Mouse (Mus musculus): ENCODE data around the gene Arl14. TPM values are rescaled to one million over a fixed set of nuclear protein-coding genes. Genes with fewer than 3 reads are reported as not detected.
"Not testable (repeated sequence)": the region's sequence is repeated elsewhere in the genome, so short reads cannot be mapped to it uniquely, and the experiment has no call there.

Arl14 gene
- polyA plus RNA-seq, 1 experiment from 2014 or later: 11.4 TPM

DNA sequence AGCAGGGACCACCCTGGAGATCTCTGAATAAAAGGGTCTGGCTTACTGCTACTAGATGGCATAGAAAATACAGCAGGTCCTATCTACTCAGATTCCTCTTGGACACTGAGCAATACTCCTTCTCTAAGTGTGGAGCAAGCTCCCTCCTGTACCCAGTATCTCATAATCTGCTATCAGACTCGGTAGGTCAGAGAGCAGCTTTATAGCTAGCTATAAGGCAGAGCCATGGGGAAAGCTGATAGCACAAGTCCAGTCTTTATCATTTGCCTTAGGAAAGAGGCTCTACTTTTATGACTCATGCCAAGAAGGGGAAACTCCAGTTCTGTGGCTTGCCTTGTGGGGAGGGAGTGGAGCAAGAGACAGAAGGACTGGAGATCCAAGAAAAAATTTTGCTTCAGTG is 18.8 kb downstream of the Arl14 start:
- H3K27ac ChIP-seq: no peak overlapping the region
- no peaks in the 10 kb centered on the region for H3K27me3 ChIP-seq (replicated peaks)
- ATAC-seq (ENCODE audit: insufficient read depth, low FRiP score, low read depth): no peak
- no peaks in the 10 kb centered on the region for H3K9me3 ChIP-seq
- no peaks in the 10 kb centered on the region for H3K4me1 ChIP-seq
- H3K4me2 ChIP-seq: no peak overlapping the region
- no peaks in the 10 kb centered on the region for H3K36me3 ChIP-seq
- WGBS: 68% methylated on average over 1 of the region's 1 CpGs
- no peak overlapping the region for H3K4me3 ChIP-seq (replicated peaks)
- H3K9ac ChIP-seq: no peak overlapping the region

DNA sequence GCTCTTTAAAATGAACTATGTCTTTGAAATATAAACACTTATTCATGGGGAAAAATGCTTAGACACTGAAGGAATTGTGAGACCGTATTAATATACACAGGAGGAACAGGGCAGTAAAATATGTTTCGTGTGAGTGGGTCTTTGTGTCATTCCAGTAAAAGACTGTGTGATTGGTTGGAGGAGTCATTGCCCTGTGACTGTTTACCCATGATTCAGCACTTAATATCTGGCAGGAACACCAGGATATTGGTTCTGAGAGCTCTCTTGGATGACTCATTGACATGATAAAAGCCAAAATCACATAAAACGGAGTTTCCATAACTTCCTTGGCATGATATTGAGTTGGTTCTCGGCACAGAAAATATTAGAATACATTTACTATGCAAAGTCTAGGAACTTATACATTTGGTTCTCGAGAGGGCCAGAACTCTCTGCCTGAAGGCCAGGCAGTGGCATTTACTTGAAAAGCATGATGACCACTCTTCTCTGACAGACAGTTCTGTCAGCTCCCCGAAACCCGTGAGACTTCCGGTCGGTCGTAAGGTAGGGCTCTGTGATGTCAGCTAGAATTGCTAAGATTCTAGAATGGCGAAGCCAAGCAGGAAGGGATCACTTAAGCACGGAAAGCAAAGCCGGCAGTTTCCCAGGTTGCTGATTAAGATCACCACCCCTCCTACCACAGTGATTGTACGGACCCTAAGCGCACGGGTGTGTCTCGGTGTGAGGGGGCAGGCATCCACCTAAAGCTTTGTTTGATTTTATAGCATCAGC is 31.1 kb downstream of the Arl14 start:
- no peak for ATAC-seq (ENCODE audit: insufficient read depth, low FRiP score, low read depth)
- H3K27ac ChIP-seq: no peak overlapping the region
- H3K9me3 ChIP-seq: no peaks in the 10 kb centered on the region
- no peaks in the 10 kb centered on the region for H3K4me1 ChIP-seq
- H3K4me2 ChIP-seq: no peak overlapping the region
- no peak overlapping the region for H3K4me3 ChIP-seq (replicated peaks)
- no peaks in the 10 kb centered on the region for H3K36me3 ChIP-seq
- 77% methylated on average over 17 of the region's 17 CpGs for WGBS
- no peak overlapping the region for H3K9ac ChIP-seq
- no peaks in the 10 kb centered on the region for H3K27me3 ChIP-seq (replicated peaks)

DNA sequence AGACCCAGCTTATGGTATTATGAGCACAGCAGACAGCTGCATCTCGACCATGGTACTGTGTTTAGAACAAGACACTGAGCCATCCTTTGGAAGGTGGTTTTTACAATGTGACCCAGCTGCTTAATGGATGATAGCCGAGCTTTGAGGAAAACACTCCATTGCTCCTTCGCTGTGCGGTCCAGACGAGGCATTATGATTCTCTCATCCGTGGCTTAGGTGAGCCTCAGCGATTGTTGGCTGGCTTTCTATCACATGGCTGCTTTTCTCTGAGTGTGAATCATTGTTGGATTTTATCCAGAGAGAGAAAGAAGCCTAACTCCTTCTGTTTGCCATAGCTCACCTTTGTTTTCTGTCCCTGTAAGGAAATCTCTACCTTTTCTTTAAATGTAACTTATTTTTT is 32.5 kb downstream of the Arl14 start:
- H3K27me3 ChIP-seq (replicated peaks): no peaks in the 10 kb centered on the region
- WGBS: 61% methylated on average over 7 of the region's 7 CpGs
- no peak overlapping the region for H3K9ac ChIP-seq
- H3K4me3 ChIP-seq (replicated peaks): no peak overlapping the region
- H3K36me3 ChIP-seq: no peaks in the 10 kb centered on the region
- ATAC-seq (ENCODE audit: insufficient read depth, low FRiP score, low read depth): no peak
- no peaks in the 10 kb centered on the region for H3K4me1 ChIP-seq
- H3K4me2 ChIP-seq: no peak overlapping the region
- no peak overlapping the region for H3K27ac ChIP-seq
- H3K9me3 ChIP-seq: no peaks in the 10 kb centered on the region

DNA sequence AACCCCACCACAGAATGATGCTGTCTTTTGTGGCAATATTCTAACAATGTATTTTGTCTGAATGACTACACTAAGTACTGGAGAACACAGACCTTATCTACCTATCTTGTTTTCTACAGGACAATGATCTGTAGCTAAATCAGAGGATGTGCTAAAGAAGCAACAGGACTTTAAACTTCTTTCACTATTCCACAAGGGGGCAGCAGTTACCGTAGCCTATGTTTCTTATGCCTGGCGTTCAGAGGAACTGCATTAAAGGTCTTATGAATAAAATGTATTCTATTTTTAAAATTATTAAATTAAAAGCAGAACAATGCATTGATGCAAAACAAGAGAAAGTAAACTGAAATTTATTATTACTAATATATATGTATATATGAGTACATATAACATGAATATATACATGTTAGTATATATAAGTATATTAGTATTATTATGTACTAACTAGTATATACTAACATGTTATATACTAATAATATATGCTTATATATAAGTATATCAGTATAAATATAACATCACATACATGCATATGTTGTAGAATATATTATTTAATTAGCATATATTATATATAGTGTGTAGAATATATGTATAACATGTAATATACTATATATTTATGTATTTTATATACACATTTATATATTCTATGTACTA is 35.0 kb downstream of the Arl14 start:
- Histone ChIP-seq H3K4me1 (no peaks in the 10 kb centered on the region), H3K27me3 (replicated peaks) (no peaks in the 10 kb centered on the region), H3K9ac (no peak overlapping the region), H3K4me2 (no peak overlapping the region), H3K36me3 (no peaks in the 10 kb centered on the region), H3K27ac (no peak overlapping the region), H3K9me3 (no peaks in the 10 kb centered on the region), H3K4me3 (replicated peaks) (no peak overlapping the region)
- 4% methylated on average over 2 of the region's 2 CpGs for WGBS
- ATAC-seq (ENCODE audit: insufficient read depth, low FRiP score, low read depth): no peak

DNA sequence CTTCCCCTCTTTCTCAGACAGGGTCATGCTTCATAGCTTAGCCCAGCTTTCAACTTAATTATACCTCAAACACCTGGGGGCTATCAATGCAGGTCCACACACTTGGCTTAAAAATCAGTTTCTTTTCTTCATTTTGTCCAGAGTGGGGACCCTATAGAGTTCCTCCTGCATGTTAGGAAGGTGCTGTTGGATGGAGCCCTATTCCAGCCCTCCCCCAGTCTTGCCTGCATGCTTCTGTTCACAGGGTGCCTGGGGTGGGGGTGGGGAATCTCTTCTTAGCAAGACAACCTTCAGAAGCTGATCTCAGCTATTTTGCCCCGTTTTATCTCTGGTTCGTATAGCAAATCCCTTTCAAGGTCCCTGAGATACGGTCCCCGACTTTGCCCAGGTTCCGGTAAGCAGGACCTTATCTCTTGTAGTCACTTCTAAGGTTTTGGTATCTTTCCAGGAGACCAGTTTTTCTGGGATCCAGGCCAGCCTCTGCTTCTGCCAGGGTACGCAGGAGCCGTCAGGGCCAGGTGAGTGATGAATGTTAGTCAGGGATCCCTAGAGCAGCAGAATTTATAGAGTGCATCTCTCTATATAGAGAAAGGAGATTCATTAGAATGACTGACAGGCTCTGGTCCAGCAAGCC is 40.9 kb downstream of the Arl14 start:
- Histone ChIP-seq H3K27me3 (replicated peaks) (no peaks in the 10 kb centered on the region), H3K9me3 (no peaks in the 10 kb centered on the region), H3K4me3 (replicated peaks) (no peak overlapping the region), H3K4me2 (no peak overlapping the region), H3K4me1 (no peaks in the 10 kb centered on the region), H3K27ac (no peak overlapping the region), H3K36me3 (no peaks in the 10 kb centered on the region), H3K9ac (no peak overlapping the region)
- 63% methylated on average over 7 of the region's 7 CpGs for WGBS
- ATAC-seq (ENCODE audit: insufficient read depth, low FRiP score, low read depth): no peak

DNA sequence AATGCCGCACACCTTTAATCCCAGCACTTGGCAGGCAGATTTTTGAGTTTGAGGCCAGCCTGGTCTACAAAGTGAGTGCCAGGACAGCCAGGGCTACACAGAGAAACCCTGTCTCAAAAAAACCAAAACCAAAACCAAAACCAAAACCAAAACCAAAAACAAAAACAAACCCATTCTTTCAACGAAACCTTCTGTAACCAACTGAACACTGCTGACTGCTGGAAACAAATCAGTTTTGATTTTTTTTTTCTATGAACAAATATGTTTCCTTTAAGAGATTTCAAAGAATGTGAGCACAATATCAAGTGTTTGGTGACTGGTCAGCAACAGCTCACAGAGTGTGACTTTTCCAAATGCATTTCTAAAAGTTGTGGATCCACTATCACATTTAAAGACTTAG is 42.1 kb downstream of the Arl14 start:
- 74% methylated on average over 2 of the region's 2 CpGs for WGBS
- not testable (repeated sequence) for H3K4me1 ChIP-seq; H3K9me3 ChIP-seq; H3K36me3 ChIP-seq; H3K4me2 ChIP-seq; H3K9ac ChIP-seq; H3K4me3 ChIP-seq (replicated peaks); H3K27ac ChIP-seq; H3K27me3 ChIP-seq (replicated peaks); ATAC-seq (ENCODE audit: insufficient read depth, low FRiP score, low read depth)

DNA sequence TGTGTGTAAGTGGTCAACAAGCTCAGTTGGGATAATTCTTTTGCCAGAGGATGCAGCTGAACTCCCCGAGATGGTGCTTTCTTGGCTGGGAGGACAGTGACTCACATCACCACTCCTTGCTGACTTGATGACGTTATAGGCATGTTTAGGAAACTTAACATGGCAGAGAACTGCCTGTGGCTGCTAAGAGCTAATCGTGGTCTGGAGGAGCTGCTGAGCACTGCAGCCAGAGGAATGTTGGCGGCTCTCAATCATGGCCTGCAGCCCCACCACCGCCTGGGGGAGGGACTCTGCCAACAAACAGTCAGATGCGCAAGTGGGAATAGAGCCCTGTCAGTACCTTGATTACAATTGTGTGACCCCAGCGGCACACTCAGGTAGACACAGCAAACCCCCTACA is 49.6 kb downstream of the Arl14 start:
- no peaks in the 10 kb centered on the region for H3K4me1 ChIP-seq
- H3K36me3 ChIP-seq: no peaks in the 10 kb centered on the region
- WGBS: 55% methylated on average over 7 of the region's 7 CpGs
- ATAC-seq (ENCODE audit: insufficient read depth, low FRiP score, low read depth): no peak
- no peak overlapping the region for H3K4me2 ChIP-seq
- H3K27me3 ChIP-seq (replicated peaks): no peaks in the 10 kb centered on the region
- H3K4me3 ChIP-seq (replicated peaks): no peak overlapping the region
- H3K9ac ChIP-seq: no peak overlapping the region
- no peaks in the 10 kb centered on the region for H3K9me3 ChIP-seq
- no peak overlapping the region for H3K27ac ChIP-seq

Other genes with a start within 250 kb of the Arl14 start
- gene Ift80, start 217.8 kb upstream of the Arl14 start, polyA plus RNA-seq (2015; fragmentation: Nextera tagmentation; extraction: Ambion mirVana): 11.1 and 12.1 TPM in 2 replicates
- gene Smc4, start 217.7 kb upstream of the Arl14 start, polyA plus RNA-seq (2015; fragmentation: Nextera tagmentation; extraction: Ambion mirVana): 158 and 168 TPM in 2 replicates
- gene Trim59, start 177.7 kb upstream of the Arl14 start, polyA plus RNA-seq (2015; fragmentation: Nextera tagmentation; extraction: Ambion mirVana): 86.4 and 89.9 TPM in 2 replicates
- gene Kpna4, start 95.3 kb upstream of the Arl14 start, polyA plus RNA-seq (2015; fragmentation: Nextera tagmentation; extraction: Ambion mirVana): 29.7 and 31.1 TPM in 2 replicates
- gene Ppm1l, start 94.4 kb downstream of the Arl14 start, polyA plus RNA-seq (2015; fragmentation: Nextera tagmentation; extraction: Ambion mirVana): 8.1 and 8.5 TPM in 2 replicates

Data from stomach, embryonic 15.5 days (tissue).